Mouse (Mus musculus): ENCODE results near the gene Eif3l.
A peak's percentile ranks its signal among the peaks of the same experiment; 100 is the strongest.

DNA sequence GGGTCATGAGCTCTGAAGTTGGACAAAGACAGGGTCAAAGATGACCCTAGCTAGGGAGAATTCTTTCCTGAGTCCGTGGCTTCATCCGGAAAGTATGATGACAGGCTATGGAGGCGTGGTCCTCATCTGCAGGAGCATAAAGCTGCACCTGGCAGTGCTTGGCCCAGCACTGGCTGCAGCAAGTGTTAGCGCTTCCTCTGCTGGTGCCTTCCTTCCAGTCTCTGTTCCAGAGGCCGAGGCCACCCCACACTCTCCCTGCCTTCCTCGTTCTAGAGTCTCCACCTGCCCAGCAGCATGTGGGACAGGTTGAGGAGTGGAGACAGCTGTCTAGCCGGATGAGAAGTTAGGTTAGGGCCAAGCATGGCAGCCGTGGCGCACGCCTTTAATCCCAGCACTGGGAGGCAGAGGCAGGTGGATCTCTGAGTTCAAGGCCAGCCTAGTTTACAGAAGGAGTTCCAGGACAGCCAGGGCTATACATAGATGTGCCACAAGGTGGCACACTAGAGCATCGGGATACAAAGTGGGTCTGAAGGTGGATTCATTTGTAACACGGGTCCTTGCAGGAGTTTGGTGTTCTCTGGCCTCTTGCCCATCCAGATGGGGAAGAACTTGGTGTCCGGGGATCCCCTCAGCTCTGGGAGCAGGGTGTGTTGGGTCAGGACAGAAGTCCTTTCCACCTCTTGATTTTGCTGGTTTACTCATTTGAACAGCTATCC lies 51.4 kb downstream of the Eif3l start:
- TF ChIP-seq CTCF (IDR thresholded peaks at IDR 0.05; ENCODE audit: low read depth, low read length) (peak; percentile 40), POLR2A (IDR thresholded peaks at IDR 0.05; ENCODE audit: borderline replicate concordance, low read depth, low read length) (no peak)
